Mouse (Mus musculus): ENCODE data around the gene Nrp1. TPM values are rescaled to one million over a fixed set of nuclear protein-coding genes. Genes with fewer than 3 reads are reported as not detected.

Gene Nrp1
- polyA plus RNA-seq (2014; fragmentation: Illumina TruSeq; extraction: RNeasy Lipid Tissue Mini Kit (QIAGEN cat#74804); ENCODE audit: low read depth, low replicate concordance): 43.2 TPM

DNA sequence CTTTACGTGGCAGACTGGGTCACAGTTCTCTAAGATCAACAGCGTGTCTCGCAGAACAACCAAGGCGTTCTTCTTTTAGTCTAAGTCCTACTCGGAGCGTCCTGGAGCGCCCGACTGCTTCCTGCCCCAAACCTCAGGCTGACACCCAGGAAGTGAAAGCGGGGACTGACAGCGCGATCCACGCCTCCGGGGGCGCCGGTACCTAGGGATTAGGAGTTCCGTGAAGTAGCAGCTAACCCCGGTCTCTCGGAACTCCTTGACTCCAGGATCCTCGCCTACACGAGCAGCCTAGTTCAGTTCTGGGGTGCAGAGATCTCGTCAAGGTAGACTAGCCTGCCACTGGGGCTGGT, at the start of gene Nrp1:
Gene Nrp1, plus strand, starts transcription at position 199 of the 350 bp plus-strand sequence.

Data from adipose tissue, adult 10 weeks (tissue).